Mouse (Mus musculus): ENCODE measurements around the gene Klhdc8a.
"Not testable (repeated sequence)": the region's sequence is repeated elsewhere in the genome, so short reads cannot be mapped to it uniquely, and the experiment has no call there.

Gene Klhdc8a

DNA sequence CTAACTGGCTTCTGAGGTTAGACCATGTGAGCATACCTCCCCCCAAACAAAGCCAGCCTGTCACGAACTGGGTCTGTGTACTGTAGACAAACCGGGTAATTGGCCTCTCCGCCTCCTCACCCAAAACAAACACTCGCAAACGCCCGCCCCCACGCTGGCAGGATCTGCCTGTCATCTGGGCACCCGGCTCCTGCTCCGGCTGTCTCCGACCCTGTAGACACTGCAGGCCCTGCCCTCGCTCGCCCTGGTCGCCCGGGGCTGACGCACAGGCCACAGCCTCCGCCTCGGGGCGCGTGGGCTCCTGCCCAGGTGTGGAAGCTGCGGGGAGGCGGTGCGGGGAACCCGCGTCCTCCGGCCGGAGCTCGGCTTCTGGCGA, at the start of gene Klhdc8a:
Gene Klhdc8a, plus strand, starts transcription at position 202 of the 376 bp plus-strand sequence.
- peak in 1 of 2 experiments; percentile 7 for DNase-seq (ENCODE audit: low spot score in 2 of 2)

DNA sequence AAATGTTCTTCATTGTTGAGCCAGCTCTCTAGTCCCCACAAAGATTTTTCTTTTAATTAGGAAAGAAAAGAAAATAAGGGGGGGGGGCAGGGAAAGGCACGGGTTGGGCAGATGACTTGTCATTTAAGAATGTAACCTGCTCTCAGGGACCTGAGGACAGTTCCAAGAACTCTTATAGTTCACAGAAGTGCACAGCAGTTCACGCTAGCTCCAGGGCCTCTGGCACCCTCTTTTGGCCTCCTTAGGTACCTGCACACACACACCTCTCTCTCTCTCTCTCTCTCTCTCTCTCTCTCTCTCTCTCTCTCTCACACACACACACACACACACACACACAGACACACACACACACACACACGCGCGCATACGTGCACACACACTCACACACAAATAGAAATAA, 44.0 kb upstream of the Klhdc8a start:
- DNase-seq (ENCODE audit: low spot score in 2 of 2) = no peak

DNA sequence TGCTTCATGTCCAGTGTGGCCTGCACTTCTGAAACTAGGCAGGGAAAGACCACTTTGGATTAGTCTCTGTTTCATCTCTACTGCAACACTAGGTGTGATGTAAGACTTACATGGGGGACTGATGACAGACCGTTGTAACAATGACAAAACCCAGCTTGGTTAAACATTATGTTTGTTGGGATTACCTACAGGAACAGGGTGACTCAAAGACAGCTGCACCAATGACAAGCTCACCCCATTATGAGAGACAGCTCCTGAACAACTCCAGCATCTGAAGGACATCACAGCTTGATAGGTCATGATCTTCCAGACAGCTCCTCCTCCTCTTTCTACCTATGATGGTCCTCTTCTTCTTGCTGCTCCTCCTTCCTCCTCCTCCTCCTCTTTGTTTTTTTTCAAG, 38.1 kb upstream of the Klhdc8a start:
- no peak for DNase-seq (ENCODE audit: low spot score in 2 of 2)

DNA sequence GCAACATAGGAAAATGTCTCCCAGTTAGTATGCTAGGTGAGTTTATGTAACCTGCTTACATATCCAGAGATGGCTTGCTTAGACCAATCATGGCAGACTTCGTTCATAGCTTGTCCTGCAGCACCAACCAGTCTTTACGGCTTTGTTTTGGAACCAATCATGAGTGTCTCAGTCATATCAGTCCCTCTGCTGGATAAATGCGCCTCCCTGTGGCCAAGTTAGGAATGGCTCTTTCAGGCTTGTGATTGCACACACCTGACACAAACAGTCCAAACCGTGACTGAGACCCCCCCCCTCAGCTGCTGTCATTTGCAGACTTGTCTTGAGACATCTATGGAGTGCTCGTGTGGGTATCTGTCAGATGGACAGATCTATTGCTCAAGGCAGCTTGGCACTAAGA, 37.4 kb upstream of the Klhdc8a start:
- peak in 1 of 2 experiments; percentile 14 for DNase-seq (ENCODE audit: low spot score in 2 of 2)

DNA sequence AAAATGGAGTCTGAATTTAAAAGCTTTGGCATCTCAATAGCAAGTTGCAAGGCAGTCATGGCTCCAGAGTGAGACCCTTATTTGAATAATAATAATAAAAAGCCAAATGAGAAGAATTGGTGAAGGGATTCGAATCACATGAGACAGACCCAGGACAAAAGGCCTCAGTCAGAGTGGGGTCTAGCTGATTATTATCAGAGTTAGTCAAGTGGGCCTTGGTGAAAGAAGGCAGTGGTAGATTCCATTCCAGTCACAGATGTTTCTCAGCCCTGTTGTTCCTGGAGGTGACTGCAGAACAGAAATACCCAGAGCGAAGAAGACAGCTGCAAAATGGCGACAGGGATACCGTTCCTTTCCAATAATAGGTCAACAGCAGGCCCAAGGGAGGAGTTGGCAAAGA, 34.8 kb upstream of the Klhdc8a start:
- DNase-seq (ENCODE audit: low spot score in 2 of 2) = no peak

- no peak for DNase-seq (ENCODE audit: low spot score in 2 of 2)
Measured at GRCm38 (mm10) chr1:132264577-132264976, 33.8 kb upstream of the Klhdc8a start.

GRCm38 (mm10) chr1:132265211-132265859, 33.1 kb upstream of the Klhdc8a start:
- DNase-seq (ENCODE audit: low spot score in 2 of 2) = no peak

DNA sequence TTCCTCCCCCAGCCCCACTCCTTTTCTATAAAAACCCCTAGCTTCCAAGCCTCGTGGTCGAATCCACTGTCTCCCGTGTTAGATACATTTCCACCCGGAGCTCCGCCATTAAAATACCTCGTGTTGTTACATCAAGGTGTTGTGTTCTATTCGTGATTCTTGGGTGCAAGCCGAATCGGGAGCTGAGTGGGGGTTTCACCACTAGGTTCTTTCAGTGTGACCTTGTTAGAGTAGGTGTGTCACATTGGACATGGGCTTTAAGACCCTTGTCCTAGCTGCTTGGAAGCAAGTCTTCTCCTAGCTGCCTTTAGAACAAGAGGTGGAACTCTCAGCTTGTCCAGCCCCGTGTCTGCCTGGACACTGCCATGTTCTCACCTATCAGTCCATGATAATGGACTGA, 32.5 kb upstream of the Klhdc8a start:
- DNase-seq (ENCODE audit: low spot score in 2 of 2) = no peak

DNA sequence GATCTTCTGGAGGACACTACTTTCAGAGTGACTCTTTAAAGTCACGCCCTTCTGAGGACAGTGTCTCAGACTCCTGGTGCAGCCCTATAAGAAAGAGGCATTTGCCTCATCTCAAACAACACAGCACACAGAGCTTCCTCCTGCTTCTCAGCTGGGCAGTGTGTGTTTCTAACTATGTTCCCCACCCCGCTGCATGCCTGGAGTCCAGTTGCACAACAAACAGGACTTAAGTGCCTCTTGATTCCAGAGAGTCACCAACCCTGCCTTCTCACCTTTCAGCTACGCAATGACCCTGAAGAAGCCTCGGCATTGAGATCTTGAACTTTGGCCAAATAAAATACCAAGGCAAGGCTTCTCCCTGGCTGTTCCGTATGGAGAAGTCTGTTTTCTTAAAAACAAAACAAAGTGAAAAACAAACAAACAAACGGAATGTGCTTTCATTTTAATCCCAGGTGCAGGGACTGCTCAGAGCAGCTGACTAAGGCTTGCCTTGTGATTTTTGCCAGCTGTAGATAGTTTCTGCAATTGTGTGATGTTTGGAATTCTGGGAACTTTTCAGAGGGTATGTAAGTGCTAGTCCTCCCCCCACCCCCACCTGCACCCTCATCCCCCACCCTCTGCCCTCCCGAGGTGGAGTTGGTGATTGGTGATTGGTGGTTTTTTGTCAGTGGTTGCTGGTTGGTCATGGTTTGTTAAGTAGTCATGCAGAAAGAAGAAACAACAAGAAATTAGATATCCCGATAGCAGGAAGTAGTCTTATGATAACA, 31.5 kb upstream of the Klhdc8a start:
- DNase-seq (ENCODE audit: low spot score in 2 of 2) = no peak

DNA sequence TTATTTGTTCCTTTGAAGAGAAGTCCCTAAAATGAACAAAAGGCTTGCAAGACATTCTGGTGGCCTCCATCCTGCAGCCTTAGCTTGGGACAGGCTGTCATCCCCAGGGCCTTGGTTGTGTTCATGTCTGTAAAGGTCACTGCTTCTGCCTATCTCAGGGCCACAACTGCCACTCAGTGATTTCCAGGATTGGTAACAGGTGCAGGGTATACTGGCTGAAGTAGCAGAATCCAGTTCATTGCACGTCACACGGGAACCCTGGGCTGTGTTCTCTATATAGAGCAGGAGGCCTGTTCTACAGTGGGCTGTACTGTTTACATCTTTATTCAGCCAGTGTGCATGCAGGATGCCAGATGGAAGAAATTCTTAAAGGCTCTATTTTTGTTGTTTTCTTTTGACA, 30.5 kb upstream of the Klhdc8a start:
- DNase-seq (ENCODE audit: low spot score in 2 of 2) = no peak

- DNase-seq (ENCODE audit: low spot score in 2 of 2) = no peak
Measured at GRCm38 (mm10) chr1:132268418-132269060, 29.9 kb upstream of the Klhdc8a start.

- DNase-seq (ENCODE audit: low spot score in 2 of 2) = no peak
Measured at GRCm38 (mm10) chr1:132271237-132271636, 27.2 kb upstream of the Klhdc8a start.

DNA sequence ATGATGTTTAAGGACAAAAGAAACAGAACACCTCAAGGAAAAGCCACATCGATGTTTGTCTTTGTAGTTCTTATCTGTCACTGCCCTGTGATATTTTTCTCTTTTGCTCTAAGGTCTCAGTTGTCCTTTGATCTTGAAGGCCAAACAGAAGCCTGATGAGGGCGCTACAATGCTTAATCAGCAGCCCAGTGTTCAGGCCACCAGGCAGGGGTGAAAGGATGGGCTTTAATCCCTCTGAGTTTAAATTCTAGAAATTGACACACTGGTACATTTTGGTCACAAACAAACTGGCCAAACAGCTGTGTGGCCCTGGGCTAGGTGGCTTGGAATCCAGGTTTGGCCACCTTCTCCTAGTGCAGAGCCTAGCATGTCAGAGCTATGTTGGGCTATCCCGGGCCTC, 21.7 kb upstream of the Klhdc8a start:
- no peak for DNase-seq (ENCODE audit: low spot score in 2 of 2)

DNA sequence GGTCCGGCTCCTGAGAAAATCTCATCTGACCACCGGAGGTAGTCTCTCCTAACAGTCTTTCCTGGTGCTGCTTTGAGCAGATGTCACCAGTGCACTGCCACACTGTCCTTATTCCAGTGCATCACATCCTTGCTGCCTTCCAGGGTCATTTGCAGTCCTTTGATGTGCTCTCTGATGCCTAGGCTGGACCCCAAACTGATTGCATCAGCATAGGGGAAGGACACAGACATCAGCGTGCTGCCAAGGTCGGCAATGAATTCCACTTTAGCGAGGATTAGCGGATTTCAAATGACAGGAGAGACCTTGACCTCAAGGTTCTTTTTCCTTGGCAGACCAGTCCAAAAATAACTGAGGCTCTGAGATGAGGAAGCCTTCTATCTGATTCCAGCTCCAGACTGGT, 21.3 kb upstream of the Klhdc8a start:
- DNase-seq (ENCODE audit: low spot score in 2 of 2) = no peak

DNA sequence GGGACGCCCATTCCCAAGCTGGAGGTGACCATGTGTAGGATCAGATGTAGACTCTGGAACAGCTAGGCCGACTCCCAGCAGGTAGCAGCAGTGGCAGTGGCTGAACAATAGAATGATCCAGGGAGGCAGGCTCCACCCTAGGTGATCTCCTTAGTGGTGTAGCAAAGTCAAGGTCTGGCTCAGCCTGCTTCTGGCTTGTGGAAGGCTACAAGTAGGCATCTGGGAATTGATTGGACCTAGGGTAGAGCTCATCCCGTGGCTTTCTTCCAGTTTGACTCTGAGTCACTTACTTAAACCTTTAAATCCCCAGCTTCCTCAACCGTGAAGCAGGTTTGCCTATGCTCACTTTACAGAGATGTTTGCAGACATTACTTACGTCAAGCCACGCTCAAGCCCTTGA, 17.8 kb upstream of the Klhdc8a start:
- not testable (repeated sequence) for DNase-seq (ENCODE audit: low spot score in 2 of 2)

GRCm38 (mm10) chr1:132281523-132282176, 16.8 kb upstream of the Klhdc8a start:
- DNase-seq (ENCODE audit: low spot score in 2 of 2) = no peak

GRCm38 (mm10) chr1:132282177-132282536, 16.3 kb upstream of the Klhdc8a start:
- no peak for DNase-seq (ENCODE audit: low spot score in 2 of 2)

DNA sequence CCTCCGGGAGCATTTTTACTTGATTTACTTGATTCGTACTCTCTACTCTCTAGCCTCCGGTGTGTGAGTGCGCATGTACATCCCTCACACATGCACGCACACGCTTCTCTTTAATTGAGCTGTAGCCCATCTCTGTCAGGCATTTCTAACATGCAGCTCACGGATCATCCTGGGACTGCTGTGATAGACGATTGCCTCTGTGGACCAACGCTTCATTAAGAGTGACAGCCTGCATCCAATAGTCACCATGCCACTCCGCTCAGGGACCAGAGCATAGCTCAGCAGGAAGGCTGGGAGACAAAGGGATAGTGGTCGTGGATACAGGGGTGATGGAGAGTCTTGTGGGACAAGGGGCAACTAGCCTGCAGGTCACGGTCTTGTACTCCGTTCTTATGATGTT, 15.4 kb upstream of the Klhdc8a start:
- DNase-seq (ENCODE audit: low spot score in 2 of 2) = no peak

DNA sequence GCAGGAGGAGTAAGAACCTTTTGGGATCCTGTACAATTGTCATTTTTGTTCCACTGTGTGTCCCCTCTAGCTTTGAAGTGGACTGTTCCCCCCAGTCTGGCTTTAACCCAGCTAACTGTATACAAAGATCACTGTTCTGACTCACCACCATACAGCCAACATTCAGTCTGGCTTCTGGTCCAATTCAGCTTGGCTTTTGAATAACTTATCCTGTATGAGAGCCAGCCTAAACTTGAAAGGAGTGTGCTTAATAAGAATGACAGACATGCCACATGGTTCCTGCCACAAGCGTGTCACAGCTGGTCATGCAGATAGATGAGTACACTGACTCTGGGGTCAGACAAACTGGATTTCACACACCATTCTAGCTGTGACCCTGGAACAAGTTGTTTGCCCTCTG, 11.7 kb upstream of the Klhdc8a start:
- no peak for DNase-seq (ENCODE audit: low spot score in 2 of 2)

DNA sequence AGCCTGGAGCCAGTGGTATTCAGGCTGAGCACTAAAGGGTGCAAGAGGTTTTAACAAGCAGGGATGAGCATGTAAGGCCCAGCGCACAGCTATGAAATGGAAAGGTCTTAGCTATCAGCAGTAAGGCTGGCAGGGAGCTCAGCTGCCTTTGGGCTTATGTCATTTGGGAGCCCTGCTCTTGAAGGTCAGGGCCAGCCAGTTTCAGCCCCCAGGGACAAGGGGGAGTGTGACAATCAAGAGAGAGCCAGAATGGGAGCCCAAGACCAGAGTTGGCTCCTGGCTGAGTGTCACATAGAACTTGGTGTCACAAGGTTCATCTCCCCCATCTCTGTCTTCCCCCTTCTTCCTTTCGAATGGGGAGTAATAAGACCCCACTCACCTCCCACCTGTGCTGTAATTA, 11.0 kb upstream of the Klhdc8a start:
- no peak for DNase-seq (ENCODE audit: low spot score in 2 of 2)

- no peak for DNase-seq (ENCODE audit: low spot score in 2 of 2)
Measured at GRCm38 (mm10) chr1:132287991-132288451, 10.4 kb upstream of the Klhdc8a start.

DNA sequence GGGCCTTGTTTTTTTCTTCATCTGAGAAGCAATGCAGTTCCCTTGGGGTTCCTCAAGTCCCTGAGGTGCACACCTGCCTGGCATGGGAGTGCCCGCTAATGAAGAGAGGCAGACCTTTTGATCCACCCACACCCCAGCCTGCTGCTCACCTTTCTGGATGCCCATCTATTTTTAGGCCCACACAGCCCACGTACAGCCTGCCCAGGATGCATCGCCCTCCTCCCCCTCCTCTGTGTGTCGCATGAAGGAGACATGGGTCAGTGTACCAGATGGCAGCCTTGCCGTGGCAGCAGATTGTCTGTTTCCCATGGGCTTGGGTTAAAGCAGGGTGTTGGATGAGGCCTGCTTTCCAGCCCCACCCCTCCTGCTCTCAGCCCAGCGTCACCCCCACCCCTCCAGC, 8.5 kb upstream of the Klhdc8a start:
- no peak for DNase-seq (ENCODE audit: low spot score in 2 of 2)

All from thymus, postnatal 10 days (tissue).